Comparison of ENCODE assay signal across 8 mouse cellular contexts in the genomic region with DNA sequence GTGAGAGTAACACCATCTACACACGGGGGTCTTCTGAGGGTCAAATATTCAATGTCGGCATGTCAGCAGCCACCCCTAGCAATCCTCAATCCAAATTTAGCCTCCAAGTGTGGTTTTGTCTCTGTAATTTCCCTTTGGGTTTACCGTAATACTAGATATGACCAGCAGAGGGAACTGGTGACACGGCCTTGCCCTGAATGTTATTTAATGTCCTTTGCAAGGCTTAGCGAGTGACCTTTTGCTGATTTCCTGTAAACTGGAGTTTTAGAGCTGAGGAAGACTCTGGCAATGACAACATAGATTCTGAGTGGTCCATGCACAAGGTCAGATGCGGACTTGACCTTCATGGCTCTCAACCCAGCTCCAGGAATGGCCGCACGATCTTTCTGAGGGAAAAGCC. TPM values are rescaled to one million over a fixed set of nuclear protein-coding genes. Genes with fewer than 3 reads are reported as not detected.
DNase-seq lines count a peak whose midpoint lies in the region; TF ChIP-seq lines count a peak whose summit lies in the region.

No protein-coding gene starts in this region.

- no peak overlapping the region for H3K4me3 ChIP-seq in spleen, adult 2 months (ENCODE audit: extremely low read depth, insufficient read depth, insufficient read length)

- peak; percentile 15 for DNase-seq in cerebellum, adult 18-20 months
- no peak for DNase-seq in cerebellum, adult 11 months
- DNase-seq in spleen, adult 2 months (ENCODE audit: low read depth in 1 of 2, low spot score in 2 of 2) = peak in 1 of 2 experiments; percentile 31
- no peak for DNase-seq in spleen, adult 18-20 months
- DNase-seq in embryo, embryonic 10.5 days (ENCODE audit: low spot score) = peak; percentile 80
- peak; percentile 66 for DNase-seq in hindlimb bud, embryonic 11.5 days (ENCODE audit: extremely low spot score, low read depth, low spot score)
- peak; percentile 66 for DNase-seq in lung, postnatal 10 days
- DNase-seq in frontal cortex, postnatal 25 days (ENCODE audit: low spot score in 2 of 2) = no peak

- WGBS in spleen, adult 2 months = 29% methylated on average over 8 of the region's 8 CpGs

- H3K4me1 ChIP-seq in spleen, adult 2 months (ENCODE audit: control insufficient read depth, insufficient read depth, insufficient read length) = peaks cover 15% of the 10 kb centered on the region; the same call in 1 of the 2 replicates

- TF ChIP-seq POLR2A in spleen, adult 2 months (IDR thresholded peaks at IDR 0.05; ENCODE audit: low read depth, low read length) = no peak

- no peak overlapping the region for H3K27ac ChIP-seq in spleen, adult 2 months (ENCODE audit: insufficient read depth, low read length)

- 0 out of 2 replicates have a peak, but pooled peaks cover 1% of the 10 kb centered on the region for H3K36me3 ChIP-seq in spleen, adult 2 months (ENCODE audit: control insufficient read depth, insufficient read depth, low read length)

- H3K27me3 ChIP-seq in spleen, adult 2 months (ENCODE audit: control insufficient read depth, insufficient read depth, low read length) = no peaks in the 10 kb centered on the region

- peak; percentile 45; the same call in 1 of the 2 replicates for TF ChIP-seq CTCF in spleen, adult 2 months (IDR thresholded peaks at IDR 0.05; ENCODE audit: extremely low read depth, insufficient read depth, insufficient read length, insufficient replicate concordance)

RNA-seq across cellular contexts. Expression of gene Rubcnl, which starts 44.7 kb away (rescaled TPM):
- polyA plus RNA-seq in spleen, adult 2 months (2012; rRNA removed) = 19.3 and 20.9 TPM in 2 replicates

Comparison
In these comparisons a context has a peak if more than half of its experiments do, and no peak if none do; other contexts are left out.
1. DNase-seq: peak in cerebellum, adult 18-20 months (2 of 2), embryo, embryonic 10.5 days (single experiment), hindlimb bud, embryonic 11.5 days (single experiment) and lung, postnatal 10 days (single experiment); none in cerebellum, adult 11 months (single experiment), spleen, adult 18-20 months (0 of 2) and frontal cortex, postnatal 25 days (0 of 2).